Mouse (Mus musculus) midbrain, embryonic 12.5 days (tissue): Measurements from ENCODE around the gene Unc50. TPM values are rescaled to one million over a fixed set of nuclear protein-coding genes. Genes with fewer than 3 reads are reported as not detected.

Source experiments
- ATAC-seq: fragments of 200-750 bp; cut with Nextera tagmentation; 2 replicates; pipeline ENCODE4 v1.8.0; 2017; ENCODE audit warnings: low read depth, moderate TSS enrichment, moderate library complexity; ENCODE audit not compliant: low FRiP score
- H3K27ac ChIP-seq: fragments of 300-500 bp; sonication (generic); replicated peaks from 2 replicates; pipeline ENCODE4 v1.5.1; 2016; ENCODE audit warnings: mild to moderate bottlenecking
- H3K27me3 ChIP-seq: fragments of 300-500 bp; sonication (generic); 2 replicates; pipeline ENCODE4 v1.6.1; 2016; ENCODE audit warnings: mild to moderate bottlenecking
- H3K36me3 ChIP-seq: fragments of 300-500 bp; sonication (generic); 2 replicates; pipeline ENCODE4 v1.6.1; 2016
- H3K4me1 ChIP-seq: fragments of 300-500 bp; sonication (generic); 2 replicates; pipeline ENCODE4 v1.6.1; 2016
- H3K4me2 ChIP-seq: fragments of 300-500 bp; sonication (generic); replicated peaks from 2 replicates; pipeline ENCODE4 v1.6.1; 2016; ENCODE audit warnings: mild to moderate bottlenecking, moderate library complexity
- H3K4me3 ChIP-seq: fragments of 300-500 bp; sonication (generic); 2 replicates; pipeline ENCODE4 v1.5.1; 2016; ENCODE audit warnings: mild to moderate bottlenecking
- H3K9ac ChIP-seq: fragments of 300-500 bp; sonication (generic); replicated peaks from 2 replicates; pipeline ENCODE4 v1.6.1; 2016; ENCODE audit warnings: mild to moderate bottlenecking, moderate library complexity
- H3K9me3 ChIP-seq: fragments of 300-500 bp; sonication (generic); 2 replicates; pipeline ENCODE4 v1.6.1; 2016; ENCODE audit warnings: mild to moderate bottlenecking
- WGBS: fragments of 180-500 bp; shearing (Covaris S2); methylation state at CpG from one replicate; pipeline ENCODE4 v1.1.7; 2016; 5-methylcytosine and 5-hydroxymethylcytosine counted together
- polyA plus RNA-seq: library from polyadenylated mRNA; unstranded; fragments of >200 nt; fragmentation: Nextera tagmentation; extraction: Ambion mirVana; gene quantifications from 2 replicates; pipeline ENCODE4 v1.2.1, GENCODE M21; 2016

Gene Unc50
- 110 and 113 TPM in 2 replicates for polyA plus RNA-seq

DNA sequence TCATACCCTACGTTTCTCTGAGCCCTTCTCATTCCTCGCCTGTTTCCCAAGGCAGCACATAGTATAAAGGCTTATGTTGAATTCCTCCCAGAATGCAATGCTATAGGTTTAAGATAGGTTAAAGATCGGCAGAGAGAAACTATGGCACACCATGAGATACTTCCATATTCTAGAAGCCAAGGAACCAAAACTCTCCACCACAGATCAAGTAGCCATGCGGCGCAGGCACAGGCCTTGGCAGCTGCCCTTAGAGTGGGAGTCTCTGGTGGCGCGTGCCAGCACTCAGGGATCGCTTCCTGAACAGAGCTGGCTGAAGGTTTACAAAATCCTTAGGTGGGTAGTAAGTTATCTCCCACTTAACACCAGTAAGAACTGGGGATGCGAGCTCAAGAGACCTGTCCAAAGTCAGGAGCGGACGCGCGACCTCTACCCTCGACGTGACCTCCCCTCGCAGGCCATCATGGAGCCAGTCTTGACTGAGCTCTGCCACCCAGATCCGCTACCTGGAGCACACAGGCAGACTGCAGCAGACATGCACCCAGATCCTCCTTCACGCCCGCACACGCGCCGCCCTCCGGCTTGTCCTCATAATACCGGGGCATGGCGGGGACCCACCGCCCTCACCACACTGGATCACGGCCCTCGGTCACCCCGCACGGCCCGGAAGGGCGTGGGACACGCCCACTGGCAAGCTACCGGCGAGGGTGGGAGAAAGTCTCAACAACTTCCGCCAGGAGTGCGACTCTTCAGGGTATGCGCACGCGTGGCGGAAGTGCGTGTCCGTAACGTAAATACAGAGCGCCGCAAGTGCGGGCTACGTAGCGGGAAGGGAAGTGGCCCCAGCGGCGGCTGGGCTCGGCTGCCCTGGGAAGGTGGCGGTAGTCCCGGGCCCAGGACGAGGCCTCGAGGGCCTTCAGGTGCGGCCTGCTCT is at the start of gene Unc50, which contains the start of gene Coa5:
Gene Unc50 (plus strand): TSS at position 774 of the 931 bp plus-strand sequence.
Gene Coa5 (minus strand): TSS at position 738 of the 931 bp plus-strand sequence.
- peak within 1 kb of the TSS; percentile 85 for H3K9ac ChIP-seq
- H3K36me3 ChIP-seq: peaks cover 19% of the 10 kb centered on the region
- H3K9me3 ChIP-seq: no peaks in the 10 kb centered on the region
- H3K4me1 ChIP-seq: peaks cover 20% of the 10 kb centered on the region
- WGBS: 3% methylated on average over 57 of the region's 57 CpGs
- peak within 1 kb of the TSS; percentile 91 for H3K4me2 ChIP-seq
- H3K27ac ChIP-seq: peak within 1 kb of the TSS; percentile 54; the same call in 1 of the 2 replicates
- no peaks in the 10 kb centered on the region for H3K27me3 ChIP-seq
- H3K4me3 ChIP-seq: peak within 1 kb of the TSS; percentile 88
- peak; percentile 98 for ATAC-seq

DNA sequence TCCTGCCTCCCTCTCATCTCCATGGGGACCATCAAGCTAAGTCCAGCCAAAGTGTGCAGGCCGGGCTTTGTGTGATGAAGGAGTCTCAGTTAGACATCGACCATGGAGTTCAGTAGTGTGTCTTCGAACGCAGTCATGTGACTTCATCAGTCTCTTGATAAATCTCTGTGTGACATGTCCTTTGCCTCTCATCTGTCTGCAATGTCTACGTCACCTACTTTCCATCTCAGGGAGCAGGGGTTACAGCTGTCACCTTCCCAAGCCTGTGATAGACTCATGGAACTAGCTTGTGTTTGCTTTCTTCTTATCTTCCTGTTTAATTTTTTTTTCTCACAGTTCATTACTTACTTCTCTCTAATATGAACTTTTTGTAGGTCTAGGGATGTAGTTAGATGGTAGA is 49.0 kb upstream of the Unc50 start:
- no peak for ATAC-seq
- peaks cover 24% of the 10 kb centered on the region for H3K36me3 ChIP-seq
- no peaks in the 10 kb centered on the region; the same call in 1 of the 2 replicates for H3K4me1 ChIP-seq
- H3K4me2 ChIP-seq: no peak overlapping the region
- no peaks in the 10 kb centered on the region for H3K27me3 ChIP-seq
- no peak overlapping the region for H3K27ac ChIP-seq
- no peak overlapping the region for H3K9ac ChIP-seq
- 90% methylated on average over 5 of the region's 5 CpGs for WGBS
- H3K9me3 ChIP-seq: no peaks in the 10 kb centered on the region
- no peak overlapping the region for H3K4me3 ChIP-seq

DNA sequence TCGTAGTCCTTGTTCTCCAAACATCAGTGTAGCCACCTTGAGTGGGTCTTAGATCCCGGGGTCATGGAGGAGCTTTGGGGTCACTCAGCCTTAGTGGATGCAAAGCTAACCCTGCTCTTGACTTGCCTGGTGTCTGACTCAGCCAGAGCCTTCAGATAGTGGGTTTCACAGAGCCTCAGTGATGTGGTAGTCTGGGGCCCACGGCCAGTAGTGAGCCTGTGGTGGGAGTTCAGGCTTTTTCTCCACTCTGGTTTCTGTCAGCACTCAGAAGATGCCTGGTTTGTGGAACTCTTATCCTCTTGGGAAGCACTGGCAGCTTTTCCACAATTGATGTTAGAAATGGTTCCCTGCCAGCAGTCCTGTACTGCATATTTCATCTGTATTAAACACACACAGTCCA is 45.6 kb upstream of the Unc50 start:
- no peaks in the 10 kb centered on the region for H3K9me3 ChIP-seq
- 83% methylated on average over 3 of the region's 3 CpGs for WGBS
- H3K27me3 ChIP-seq: no peaks in the 10 kb centered on the region
- no peak overlapping the region for H3K9ac ChIP-seq
- no peaks in the 10 kb centered on the region; the same call in 1 of the 2 replicates for H3K4me1 ChIP-seq
- H3K4me2 ChIP-seq: no peak overlapping the region
- no peak overlapping the region for H3K27ac ChIP-seq
- peaks cover 18% of the 10 kb centered on the region for H3K36me3 ChIP-seq
- no peak for ATAC-seq
- no peak overlapping the region for H3K4me3 ChIP-seq

DNA sequence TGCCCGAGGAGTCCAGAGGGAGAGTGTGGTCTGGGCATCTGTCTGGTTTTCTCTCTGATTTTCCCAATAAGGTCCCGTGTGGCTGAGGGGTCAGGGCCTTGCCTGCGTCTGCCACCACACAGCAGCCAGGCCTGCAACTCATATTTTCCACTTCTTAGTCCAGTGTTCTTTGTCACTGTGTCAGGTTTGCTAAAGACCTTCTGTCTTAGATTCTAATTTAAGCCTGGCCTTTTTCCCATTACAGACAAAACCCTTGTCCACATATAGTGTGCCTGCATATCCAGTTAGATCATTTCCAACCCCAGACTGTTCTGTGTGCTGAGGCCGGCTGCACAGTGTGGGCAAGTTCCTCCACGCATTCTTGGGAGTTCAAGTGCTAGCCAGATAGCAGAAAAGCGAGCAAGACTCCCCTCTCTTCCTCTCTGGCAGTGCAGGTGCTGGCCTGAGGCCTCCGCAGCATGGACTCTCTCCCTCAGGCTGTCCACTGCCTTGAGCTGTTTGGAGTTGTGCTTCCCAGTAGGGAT is 43.4 kb upstream of the Unc50 start:
- Histone ChIP-seq H3K27ac (no peak overlapping the region), H3K4me2 (no peak overlapping the region), H3K36me3 (peaks cover 18% of the 10 kb centered on the region), H3K9ac (no peak overlapping the region), H3K27me3 (no peaks in the 10 kb centered on the region), H3K9me3 (no peaks in the 10 kb centered on the region), H3K4me3 (no peak overlapping the region), H3K4me1 (no peaks in the 10 kb centered on the region; the same call in 1 of the 2 replicates)
- WGBS: 81% methylated on average over 7 of the region's 7 CpGs
- no peak for ATAC-seq

DNA sequence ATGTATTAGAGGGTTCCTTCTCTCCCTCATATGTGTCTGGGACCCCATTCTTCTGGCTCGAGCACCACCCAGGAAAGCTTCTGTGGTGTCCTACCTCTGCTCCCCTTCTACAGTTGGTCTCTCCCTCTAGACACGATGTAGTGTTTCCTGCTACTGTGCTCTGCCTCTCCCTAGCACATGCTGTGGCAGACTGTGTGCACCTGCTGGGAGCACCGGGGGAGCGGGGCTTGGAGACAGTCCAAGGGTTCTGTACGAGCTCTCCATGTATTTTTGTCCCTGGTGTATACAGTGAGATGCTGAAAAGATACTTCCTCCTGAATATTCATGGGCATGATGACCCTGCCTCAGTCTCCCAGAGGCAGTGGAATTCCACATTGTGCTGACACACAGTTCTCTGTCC is 36.8 kb upstream of the Unc50 start:
- peaks cover 40% of the 10 kb centered on the region for H3K36me3 ChIP-seq
- no peak for ATAC-seq
- WGBS: 85% methylated on average over 5 of the region's 5 CpGs

DNA sequence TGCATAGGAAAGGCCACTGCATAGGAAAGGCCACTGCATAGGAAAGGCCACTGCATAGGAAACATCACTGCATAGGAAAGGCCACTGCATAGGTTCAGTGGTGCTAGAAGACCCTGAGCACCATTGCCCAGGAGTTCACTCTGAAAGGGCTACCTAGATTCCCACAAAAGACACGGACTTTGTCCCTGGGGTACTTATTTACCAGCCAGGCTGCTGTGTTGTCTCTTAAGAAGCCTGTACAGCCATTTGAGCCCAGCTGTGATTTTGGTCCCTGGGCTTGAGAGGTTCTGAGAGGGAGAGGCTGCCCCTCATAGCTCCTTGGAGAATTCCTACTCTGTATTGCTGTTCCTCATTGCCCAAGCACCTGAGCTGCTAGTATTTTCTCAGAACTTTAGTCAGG is 33.5 kb upstream of the Unc50 start:
- Histone ChIP-seq H3K4me1 (0 out of 2 replicates have a peak, but pooled peaks cover 7% of the 10 kb centered on the region), H3K4me3 (no peak overlapping the region), H3K27ac (peak overlapping the region; percentile 49; the same call in 1 of the 2 replicates), H3K9me3 (no peaks in the 10 kb centered on the region), H3K4me2 (no peak overlapping the region), H3K9ac (no peak overlapping the region), H3K36me3 (peaks cover 29% of the 10 kb centered on the region), H3K27me3 (no peaks in the 10 kb centered on the region)
- ATAC-seq: no peak
- 69% methylated on average over 1 of the region's 1 CpGs for WGBS

More for the DNA sequence above, 36.8 kb upstream of the Unc50 start:
- H3K27me3 ChIP-seq: no peaks in the 10 kb centered on the region
- H3K4me2 ChIP-seq: no peak overlapping the region
- no peak overlapping the region for H3K4me3 ChIP-seq
- H3K9ac ChIP-seq: no peak overlapping the region
- no peak overlapping the region for H3K27ac ChIP-seq
- H3K4me1 ChIP-seq: 0 out of 2 replicates have a peak, but pooled peaks cover 7% of the 10 kb centered on the region
- H3K9me3 ChIP-seq: no peaks in the 10 kb centered on the region

DNA sequence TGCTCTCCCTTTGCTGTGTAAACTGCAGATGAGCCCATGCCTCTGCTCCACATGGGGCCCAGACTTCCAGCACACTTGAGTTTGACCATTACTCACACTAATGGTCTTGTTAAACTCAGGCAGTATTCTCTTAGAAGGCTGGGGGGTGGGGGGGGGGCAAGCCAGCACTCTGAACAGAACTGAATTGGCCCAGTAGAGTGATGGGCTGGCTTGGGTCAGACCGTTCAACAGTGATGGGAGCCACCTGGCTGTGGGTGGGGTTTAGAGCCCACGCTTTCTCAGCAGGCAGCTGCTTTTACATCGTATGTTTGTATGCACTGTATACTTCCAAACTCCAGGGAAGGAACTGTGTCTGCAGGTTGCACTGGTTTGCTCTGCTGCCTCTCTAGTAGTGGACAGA is 31.0 kb upstream of the Unc50 start:
- Histone ChIP-seq H3K4me1 (0 out of 2 replicates have a peak, but pooled peaks cover 7% of the 10 kb centered on the region), H3K27ac (peak overlapping the region; percentile 35; the same call in 1 of the 2 replicates), H3K4me2 (no peak overlapping the region), H3K9me3 (no peaks in the 10 kb centered on the region), H3K4me3 (no peak overlapping the region), H3K36me3 (peaks cover 15% of the 10 kb centered on the region), H3K27me3 (no peaks in the 10 kb centered on the region), H3K9ac (no peak overlapping the region)
- no peak for ATAC-seq
- 71% methylated on average over 3 of the region's 3 CpGs for WGBS

DNA sequence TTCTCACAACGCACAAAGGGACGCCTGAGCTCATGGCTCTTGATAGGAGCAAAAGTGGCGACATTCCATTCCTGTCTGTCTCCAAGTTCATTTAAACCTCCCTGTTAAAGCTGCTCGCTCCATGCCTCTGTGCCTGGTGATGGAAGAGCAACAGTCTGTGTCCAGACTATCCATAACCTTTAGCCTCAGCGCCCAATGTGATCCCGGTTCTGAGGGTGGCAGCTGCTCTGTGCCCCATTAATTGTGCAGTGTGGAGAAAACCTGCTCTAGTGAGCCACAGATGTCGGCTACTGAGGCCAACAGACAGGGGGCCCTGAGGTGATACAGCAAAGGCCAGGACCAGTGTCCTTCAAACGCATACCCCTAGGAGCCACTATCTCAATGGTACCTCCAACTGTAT is 30.2 kb upstream of the Unc50 start:
- Histone ChIP-seq H3K4me2 (no peak overlapping the region), H3K9me3 (no peaks in the 10 kb centered on the region), H3K4me3 (no peak overlapping the region), H3K9ac (no peak overlapping the region), H3K36me3 (peaks cover 9% of the 10 kb centered on the region), H3K27me3 (no peaks in the 10 kb centered on the region), H3K4me1 (0 out of 2 replicates have a peak, but pooled peaks cover 7% of the 10 kb centered on the region), H3K27ac (no peak overlapping the region)
- ATAC-seq: no peak
- WGBS: 76% methylated on average over 8 of the region's 8 CpGs

DNA sequence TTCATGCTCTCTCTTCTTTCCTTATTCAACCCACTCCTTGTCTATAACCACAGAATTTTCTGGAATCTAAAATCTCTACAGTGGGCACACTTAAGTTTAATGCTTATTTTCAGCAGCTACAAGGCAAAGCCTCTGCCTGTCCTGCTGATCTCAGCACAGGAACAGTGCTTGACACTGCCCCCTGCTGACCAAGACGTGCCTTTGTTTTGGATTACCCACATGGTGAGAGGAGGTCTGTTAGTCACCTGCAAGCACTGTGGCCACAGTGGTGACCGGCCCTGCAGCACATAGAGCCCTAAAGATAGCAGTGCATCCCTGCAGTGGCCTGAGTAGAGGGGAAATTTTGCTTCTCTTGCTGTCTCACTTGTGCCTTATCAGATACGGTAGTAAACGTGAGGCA is 28.3 kb upstream of the Unc50 start:
- 0 out of 2 replicates have a peak, but pooled peaks cover 4% of the 10 kb centered on the region for H3K4me1 ChIP-seq
- no peak overlapping the region for H3K27ac ChIP-seq
- H3K27me3 ChIP-seq: no peaks in the 10 kb centered on the region
- H3K4me3 ChIP-seq: no peak overlapping the region
- no peak for ATAC-seq
- no peak overlapping the region for H3K4me2 ChIP-seq
- H3K9me3 ChIP-seq: no peaks in the 10 kb centered on the region
- WGBS: 61% methylated on average over 4 of the region's 4 CpGs
- no peak overlapping the region for H3K9ac ChIP-seq
- 0 out of 2 replicates have a peak, but pooled peaks cover 4% of the 10 kb centered on the region for H3K36me3 ChIP-seq

DNA sequence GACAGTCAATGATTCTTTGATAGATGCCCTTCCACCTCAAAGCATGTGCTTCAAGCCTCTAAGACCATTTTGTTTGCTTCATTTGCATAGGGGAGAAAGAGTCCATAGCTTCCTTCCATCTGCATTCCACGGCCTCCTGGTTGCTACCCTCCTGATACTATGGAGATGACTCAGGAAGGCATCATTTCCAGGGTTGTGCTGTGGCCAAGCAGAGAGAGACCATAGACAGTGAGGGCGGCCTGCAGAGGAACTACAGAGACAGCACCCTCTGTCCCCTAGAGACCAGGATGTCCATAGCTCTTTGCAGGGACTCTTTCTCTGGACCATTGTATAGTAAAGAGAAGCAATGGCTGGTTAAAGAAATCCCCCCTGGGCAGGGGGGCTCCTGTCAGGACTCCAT is 24.8 kb upstream of the Unc50 start:
- no peaks in the 10 kb centered on the region for H3K27me3 ChIP-seq
- H3K36me3 ChIP-seq: no peaks in the 10 kb centered on the region
- ATAC-seq: no peak
- H3K9me3 ChIP-seq: no peaks in the 10 kb centered on the region
- no peak overlapping the region for H3K27ac ChIP-seq
- 71% methylated on average over 2 of the region's 2 CpGs for WGBS
- no peak overlapping the region for H3K9ac ChIP-seq
- H3K4me2 ChIP-seq: no peak overlapping the region
- H3K4me1 ChIP-seq: no peaks in the 10 kb centered on the region
- no peak overlapping the region for H3K4me3 ChIP-seq

DNA sequence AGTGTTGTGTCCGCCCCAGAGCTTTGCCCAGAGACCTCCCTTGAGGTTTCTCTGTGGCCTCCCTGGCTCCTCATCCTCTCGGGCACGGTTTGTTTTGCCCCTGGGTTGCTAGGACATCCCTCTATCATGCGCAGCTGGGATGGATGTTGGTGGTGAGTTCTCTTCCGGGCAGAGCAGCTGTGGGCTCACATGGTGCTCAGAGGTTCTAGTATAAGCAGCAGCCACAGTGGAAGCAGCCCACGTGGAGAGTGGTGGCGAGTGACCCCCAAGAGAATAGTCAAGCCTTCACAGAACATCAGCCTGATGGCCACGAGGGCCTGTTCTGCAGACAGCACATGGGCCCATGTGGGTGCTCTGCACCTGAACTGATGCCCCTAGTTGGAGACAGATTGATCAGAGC is 22.7 kb upstream of the Unc50 start:
- Histone ChIP-seq H3K4me2 (no peak overlapping the region), H3K4me3 (no peak overlapping the region), H3K4me1 (no peaks in the 10 kb centered on the region), H3K9ac (no peak overlapping the region), H3K9me3 (no peaks in the 10 kb centered on the region), H3K27me3 (no peaks in the 10 kb centered on the region), H3K36me3 (no peaks in the 10 kb centered on the region), H3K27ac (no peak overlapping the region)
- 87% methylated on average over 8 of the region's 8 CpGs for WGBS
- no peak for ATAC-seq

DNA sequence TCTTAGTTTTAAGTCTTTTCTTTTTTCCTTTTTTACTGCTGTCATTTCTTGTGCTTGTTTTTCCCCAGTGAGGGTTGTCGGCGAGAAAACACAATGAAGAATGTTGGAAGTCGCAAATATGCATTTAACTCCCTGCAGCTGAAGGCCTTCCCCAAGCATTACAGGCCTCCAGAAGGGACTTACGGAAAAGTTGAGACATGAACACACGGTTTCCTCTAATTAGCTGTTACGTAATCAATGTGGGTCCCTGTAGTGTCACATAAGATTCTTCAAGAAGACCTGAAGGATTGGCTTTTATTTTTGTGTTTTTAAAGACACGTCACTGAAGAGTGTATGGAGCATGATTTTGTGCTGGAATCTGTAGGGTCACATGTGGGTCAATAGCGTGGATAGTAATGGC is 21.9 kb upstream of the Unc50 start:
- 92% methylated on average over 8 of the region's 8 CpGs for WGBS
- ATAC-seq: no peak
- no peak overlapping the region for H3K4me2 ChIP-seq
- H3K9ac ChIP-seq: no peak overlapping the region
- no peak overlapping the region for H3K27ac ChIP-seq
- H3K27me3 ChIP-seq: no peaks in the 10 kb centered on the region
- no peaks in the 10 kb centered on the region for H3K36me3 ChIP-seq
- H3K4me1 ChIP-seq: no peaks in the 10 kb centered on the region
- H3K9me3 ChIP-seq: no peaks in the 10 kb centered on the region
- no peak overlapping the region for H3K4me3 ChIP-seq
